Mouse (Mus musculus) brown adipose tissue, adult 24 weeks (tissue): ENCODE data around the gene Cdkl2. TPM values are rescaled to one million over a fixed set of nuclear protein-coding genes. Genes with fewer than 3 reads are reported as not detected.

Experiments
- polyA plus RNA-seq: library from polyadenylated mRNA; stranded (reverse); fragments of >200 nt; gene quantifications from 2 replicates; pipeline ENCODE4 v1.2.4, GENCODE M21; 2012; ENCODE audit not compliant: missing spikeins, insufficient read depth, insufficient read length

The Cdkl2 gene
- polyA plus RNA-seq, 1 experiment: 7.1 TPM

Other genes with a start within 250 kb of the Cdkl2 start
- gene Rchy1, start 80.8 kb downstream of the Cdkl2 start, polyA plus RNA-seq: 30.5 and 36.6 TPM in 2 replicates
- not detected in 2 replicates for gene Odaph, start 56.4 kb downstream of the Cdkl2 start, polyA plus RNA-seq
- gene G3bp2, start 39.8 kb upstream of the Cdkl2 start, polyA plus RNA-seq: 59.2 and 82.6 TPM in 2 replicates
- gene Uso1, start 94.1 kb upstream of the Cdkl2 start, polyA plus RNA-seq: 36.8 and 41.5 TPM in 2 replicates
- not detected in 2 replicates for gene U90926, start 171.5 kb upstream of the Cdkl2 start, polyA plus RNA-seq
- 0.99 TPM in 1 of 2 replicates, not detected in the other for gene Ppef2, start 212.4 kb upstream of the Cdkl2 start, polyA plus RNA-seq
- 18.1 and 22.8 TPM in 2 replicates for gene Naaa, start 234.3 kb upstream of the Cdkl2 start, polyA plus RNA-seq